Mouse (Mus musculus) lung, postnatal 36 days (tissue): ENCODE measurements at regions not wholly inside any gene's neighbourhood (a gene's known extent, or its start where the extent isn't known, plus 50 kb on each side); places are given as distances from the start of the nearest gene placed in this dataset.

Source experiments
- DNase-seq: peaks from one replicate; pipeline ENCODE4 v3.0.0; 2022; ENCODE audit warnings: mixed read lengths

GRCm38 (mm10) chr2:84266883-84267554, 158.2 kb downstream of the Calcrl start:
- peak; percentile 49 for DNase-seq

DNA sequence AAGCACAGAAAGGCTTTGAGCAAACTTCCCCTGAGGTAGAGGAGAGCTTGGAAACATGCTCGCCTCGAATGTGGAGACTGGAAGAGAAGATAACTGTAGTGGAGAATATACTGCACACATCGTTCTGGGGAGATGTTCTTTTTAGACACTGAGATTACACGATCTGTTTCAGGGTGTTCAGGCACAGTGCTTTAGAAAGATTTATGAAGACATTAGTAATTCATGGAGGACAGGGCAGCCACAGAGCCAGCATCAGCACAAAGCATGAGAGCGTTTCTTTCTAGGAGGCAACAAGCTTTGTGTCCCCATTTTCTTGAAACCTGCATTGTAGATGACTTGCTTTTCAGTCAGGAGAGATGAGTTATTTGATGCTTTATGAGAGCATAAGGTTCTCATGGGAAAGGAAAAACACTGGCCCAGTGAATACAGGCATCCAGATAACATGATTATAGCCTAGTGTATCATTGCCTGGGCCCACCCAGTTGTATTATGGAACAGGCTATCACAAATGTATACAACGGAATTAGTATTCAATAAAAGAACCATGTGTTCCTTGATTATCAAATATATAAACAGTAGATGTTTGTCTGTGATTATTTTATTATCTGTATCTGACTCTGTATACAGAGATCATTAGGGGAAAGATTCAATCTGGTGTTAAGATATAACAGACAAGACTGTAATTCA, 151.0 kb downstream of the Calcrl start:
- DNase-seq, result peak; percentile 60

DNA sequence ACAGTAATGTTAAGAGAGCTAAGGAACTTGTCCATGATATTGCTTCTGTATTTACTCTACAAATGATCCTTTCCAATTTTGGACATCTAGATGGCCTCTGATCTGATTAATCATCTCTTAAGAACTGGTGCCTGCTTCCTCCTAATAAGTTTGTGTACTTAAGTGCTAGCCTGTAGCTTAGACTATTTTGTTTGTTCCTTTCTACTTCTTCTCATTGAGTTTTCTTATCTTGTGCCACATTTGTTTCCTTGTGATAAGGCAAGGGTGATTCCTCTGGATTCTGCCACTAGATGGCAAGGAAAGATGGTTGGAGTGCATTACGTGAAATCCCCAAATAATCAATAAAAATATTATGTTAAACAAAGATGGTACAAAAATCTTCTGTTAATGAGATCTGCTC, 148.0 kb downstream of the Calcrl start:
- DNase-seq, result peak; percentile 60
